Mouse (Mus musculus) limb, embryonic 15.5 days (tissue): ENCODE results near the gene Gigyf1. TPM values are rescaled to one million over a fixed set of nuclear protein-coding genes. Genes with fewer than 3 reads are reported as not detected.

ENCODE experiments used
- ATAC-seq: fragments of 200-750 bp; cut with Nextera tagmentation; 2 replicates; pipeline ENCODE4 v1.8.0; 2017; ENCODE audit warnings: low read depth, moderate TSS enrichment; ENCODE audit not compliant: insufficient number of reproducible peaks, low FRiP score, low TSS enrichment
- H3K27ac ChIP-seq: fragments of 300-500 bp; sonication (generic); 2 replicates; pipeline ENCODE4 v1.5.1; 2015; ENCODE audit warnings: moderate library complexity, mild to moderate bottlenecking, inconsistent platforms
- H3K27me3 ChIP-seq: fragments of 300-500 bp; sonication (generic); 2 replicates; pipeline ENCODE4 v1.6.1; 2015; ENCODE audit warnings: inconsistent platforms
- H3K36me3 ChIP-seq: fragments of 300-500 bp; sonication (generic); 2 replicates; pipeline ENCODE4 v1.6.1; 2015; ENCODE audit warnings: inconsistent platforms
- H3K4me1 ChIP-seq: fragments of 300-500 bp; sonication (generic); 2 replicates; pipeline ENCODE4 v1.6.1; 2015; ENCODE audit warnings: inconsistent platforms
- H3K4me2 ChIP-seq: fragments of 300-500 bp; sonication (generic); 2 replicates; pipeline ENCODE4 v1.6.1; 2015; ENCODE audit warnings: mild to moderate bottlenecking, inconsistent platforms
- H3K4me3 ChIP-seq: fragments of 300-500 bp; sonication (generic); 2 replicates; pipeline ENCODE4 v1.5.1; 2015; ENCODE audit warnings: mild to moderate bottlenecking, inconsistent platforms
- H3K9ac ChIP-seq: fragments of 300-500 bp; sonication (generic); 2 replicates; pipeline ENCODE4 v1.6.1; 2015; ENCODE audit warnings: inconsistent platforms
- H3K9me3 ChIP-seq: fragments of 300-500 bp; sonication (generic); 2 replicates; pipeline ENCODE4 v1.6.1; 2016; ENCODE audit warnings: inconsistent platforms
- WGBS: fragments of 180-500 bp; shearing (Covaris S2); methylation state at CpG from one replicate; pipeline ENCODE4 v1.1.7; 2015; 5-methylcytosine and 5-hydroxymethylcytosine counted together
- polyA plus RNA-seq: library from polyadenylated mRNA; unstranded; fragments of >200 nt; fragmentation: Nextera tagmentation; extraction: Ambion mirVana; gene quantifications from 2 replicates; pipeline ENCODE4 v1.2.1, GENCODE M21; 2015

The Gigyf1 gene
- polyA plus RNA-seq, 1 experiment from 2014 or later = 12.0 TPM

GRCm38 (mm10) chr5:137501709-137502666 is 16.4 kb upstream of the Gigyf1 start, which contains the start of gene Pop7:
Gene Pop7, minus strand, starts transcription at chr5:137502518.
- H3K27ac ChIP-seq = peak within 1 kb of the TSS; percentile 99
- H3K27me3 ChIP-seq = no peaks in the 10 kb centered on the region
- peaks cover 17% of the 10 kb centered on the region for H3K4me1 ChIP-seq
- H3K9me3 ChIP-seq = no peaks in the 10 kb centered on the region
- H3K9ac ChIP-seq = peak within 1 kb of the TSS; percentile 67
- H3K4me2 ChIP-seq = peak within 1 kb of the TSS; percentile 70
- no peaks in the 10 kb centered on the region for H3K36me3 ChIP-seq
- peak within 1 kb of the TSS; percentile 75 for H3K4me3 ChIP-seq
- WGBS = 3% methylated on average over 64 of the region's 64 CpGs
- ATAC-seq = peak; percentile 96

GRCm38 (mm10) chr5:137502667-137503110 is 15.7 kb upstream of the Gigyf1 start:
- peak overlapping the region; percentile 99 for H3K27ac ChIP-seq
- no peaks in the 10 kb centered on the region for H3K9me3 ChIP-seq
- WGBS = under 1% methylated on average over 30 of the region's 30 CpGs
- H3K4me1 ChIP-seq = peaks cover 17% of the 10 kb centered on the region
- ATAC-seq = peak; percentile 89
- no peaks in the 10 kb centered on the region for H3K27me3 ChIP-seq
- peak overlapping the region; percentile 48 for H3K9ac ChIP-seq
- H3K4me2 ChIP-seq = peak overlapping the region; percentile 59
- no peaks in the 10 kb centered on the region for H3K36me3 ChIP-seq
- peak overlapping the region; percentile 75 for H3K4me3 ChIP-seq

- Histone ChIP-seq H3K9me3 (no peaks in the 10 kb centered on the region), H3K9ac (no peak overlapping the region), H3K4me1 (peaks cover 17% of the 10 kb centered on the region), H3K27me3 (no peaks in the 10 kb centered on the region), H3K27ac (no peak overlapping the region), H3K4me2 (no peak overlapping the region), H3K36me3 (no peaks in the 10 kb centered on the region), H3K4me3 (no peak overlapping the region)
- 83% methylated on average over 6 of the region's 6 CpGs for WGBS
- no peak for ATAC-seq
These were observed 14.3 kb upstream of the Gigyf1 start for GRCm38 (mm10) chr5:137504041-137504440.

- Histone ChIP-seq H3K27ac (peak overlapping the region; percentile 85), H3K36me3 (no peaks in the 10 kb centered on the region), H3K9ac (peak overlapping the region; percentile 97), H3K4me2 (peak overlapping the region; percentile 45), H3K9me3 (no peaks in the 10 kb centered on the region), H3K27me3 (no peaks in the 10 kb centered on the region), H3K4me3 (peak overlapping the region; percentile 92), H3K4me1 (peaks cover 39% of the 10 kb centered on the region)
- peak; percentile 69 for ATAC-seq
- 2% methylated on average over 12 of the region's 52 CpGs for WGBS
These were observed 8.3 kb upstream of the Gigyf1 start for GRCm38 (mm10) chr5:137510014-137510501.

- under 1% methylated on average over 56 of the region's 83 CpGs for WGBS
- H3K36me3 ChIP-seq = no peaks in the 10 kb centered on the region
- H3K4me2 ChIP-seq = peak overlapping the region; percentile 77
- H3K9me3 ChIP-seq = no peaks in the 10 kb centered on the region
- peak overlapping the region; percentile 97 for H3K9ac ChIP-seq
- no peak for ATAC-seq
- peaks cover 41% of the 10 kb centered on the region for H3K4me1 ChIP-seq
- peak overlapping the region; percentile 92 for H3K4me3 ChIP-seq
- H3K27ac ChIP-seq = peak overlapping the region; percentile 85
- no peaks in the 10 kb centered on the region for H3K27me3 ChIP-seq
These were observed 7.6 kb upstream of the Gigyf1 start for GRCm38 (mm10) chr5:137510573-137511390.

- H3K9ac ChIP-seq = peak overlapping the region; percentile 97; the same call in 1 of the 2 replicates
- WGBS = 66% methylated on average over 3 of the region's 3 CpGs
- H3K4me3 ChIP-seq = peak overlapping the region; percentile 92
- no peaks in the 10 kb centered on the region for H3K36me3 ChIP-seq
- H3K27ac ChIP-seq = 0 out of 2 replicates have a peak overlapping the region, but pooled peaks have one; percentile 85
- no peaks in the 10 kb centered on the region for H3K9me3 ChIP-seq
- H3K27me3 ChIP-seq = no peaks in the 10 kb centered on the region
- no peak for ATAC-seq
- H3K4me1 ChIP-seq = peaks cover 41% of the 10 kb centered on the region
- peak overlapping the region; percentile 77 for H3K4me2 ChIP-seq
These were observed 6.6 kb upstream of the Gigyf1 start for GRCm38 (mm10) chr5:137511706-137512105.

- H3K4me3 ChIP-seq = no peak overlapping the region
- H3K27me3 ChIP-seq = no peaks in the 10 kb centered on the region
- 77% methylated on average over 11 of the region's 11 CpGs for WGBS
- no peak overlapping the region; the same call in 1 of the 2 replicates for H3K27ac ChIP-seq
- H3K9ac ChIP-seq = no peak overlapping the region
- peaks cover 3% of the 10 kb centered on the region for H3K36me3 ChIP-seq
- H3K4me1 ChIP-seq = peaks cover 41% of the 10 kb centered on the region
- H3K9me3 ChIP-seq = no peaks in the 10 kb centered on the region
- ATAC-seq = no peak
- no peak overlapping the region for H3K4me2 ChIP-seq
These were observed 5.2 kb upstream of the Gigyf1 start for GRCm38 (mm10) chr5:137512847-137513794.

- Histone ChIP-seq H3K9ac (no peak overlapping the region), H3K36me3 (peaks cover 12% of the 10 kb centered on the region), H3K27ac (no peak overlapping the region), H3K4me3 (no peak overlapping the region), H3K9me3 (no peaks in the 10 kb centered on the region), H3K4me1 (peaks cover 41% of the 10 kb centered on the region), H3K27me3 (no peaks in the 10 kb centered on the region), H3K4me2 (no peak overlapping the region)
- WGBS = 85% methylated on average over 12 of the region's 12 CpGs
- ATAC-seq = no peak
These were observed 4.2 kb upstream of the Gigyf1 start for GRCm38 (mm10) chr5:137513951-137514721.

GRCm38 (mm10) chr5:137514811-137515210 is 3.5 kb upstream of the Gigyf1 start:
- 90% methylated on average over 3 of the region's 3 CpGs for WGBS
- Histone ChIP-seq H3K4me1 (peaks cover 38% of the 10 kb centered on the region), H3K9ac (no peak overlapping the region), H3K4me2 (no peak overlapping the region), H3K27ac (no peak overlapping the region), H3K9me3 (no peaks in the 10 kb centered on the region), H3K4me3 (no peak overlapping the region), H3K36me3 (peaks cover 19% of the 10 kb centered on the region), H3K27me3 (no peaks in the 10 kb centered on the region)
- ATAC-seq = no peak
